Mouse (Mus musculus): ENCODE results near the gene Smpd3.

Gene Smpd3
- long read RNA-seq, experiment 1, full-length matches to known transcripts = 3 of 5 reads
- long read RNA-seq, experiment 1, partial matches to known transcripts = 0 of 5 reads
- long read RNA-seq, experiment 1, other reads (novel, unspliced or antisense) = 2 of 5 reads
- long read RNA-seq, experiment 2, partial matches to known transcripts = 1 of 4 reads
- long read RNA-seq, experiment 2, other reads (novel, unspliced or antisense) = 3 of 4 reads

DNA sequence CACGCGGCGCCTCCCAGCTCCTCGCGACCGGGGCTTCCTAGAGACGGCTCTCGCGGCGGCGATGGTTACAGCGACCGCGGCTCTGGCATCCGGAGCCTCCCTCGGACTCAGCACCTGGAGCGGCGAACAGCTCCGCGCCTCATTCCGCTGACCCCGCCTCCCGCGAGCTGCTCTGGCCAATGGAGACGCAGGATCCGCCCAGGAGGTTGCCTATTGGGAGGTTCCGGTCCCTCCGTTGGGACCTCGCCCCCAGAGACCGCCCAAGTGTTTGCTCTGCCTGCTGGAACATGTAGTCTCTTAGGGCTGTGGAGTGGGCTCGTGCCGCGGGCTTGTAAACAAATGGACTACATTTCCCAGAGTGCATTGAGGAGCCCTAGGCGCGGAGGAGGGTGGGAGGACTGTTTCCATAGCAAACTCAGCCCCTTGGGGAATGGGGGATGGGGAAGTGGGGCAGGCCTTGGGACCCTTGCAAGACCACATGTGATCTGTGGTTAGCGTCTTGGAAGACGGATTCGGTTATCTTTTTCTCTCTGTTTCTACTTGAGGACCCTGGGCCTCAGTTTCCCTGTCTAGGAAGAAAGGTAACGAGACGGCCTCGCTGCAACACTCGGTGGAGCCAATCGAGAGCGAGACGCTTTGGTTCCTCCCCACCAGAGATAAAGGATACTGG, at the start of gene Smpd3:
TSS of gene Smpd3 (minus strand) at position 137 of the 670 bp plus-strand sequence.
- intact Hi-C loops (cut with DNase I) = no loop called here

DNA sequence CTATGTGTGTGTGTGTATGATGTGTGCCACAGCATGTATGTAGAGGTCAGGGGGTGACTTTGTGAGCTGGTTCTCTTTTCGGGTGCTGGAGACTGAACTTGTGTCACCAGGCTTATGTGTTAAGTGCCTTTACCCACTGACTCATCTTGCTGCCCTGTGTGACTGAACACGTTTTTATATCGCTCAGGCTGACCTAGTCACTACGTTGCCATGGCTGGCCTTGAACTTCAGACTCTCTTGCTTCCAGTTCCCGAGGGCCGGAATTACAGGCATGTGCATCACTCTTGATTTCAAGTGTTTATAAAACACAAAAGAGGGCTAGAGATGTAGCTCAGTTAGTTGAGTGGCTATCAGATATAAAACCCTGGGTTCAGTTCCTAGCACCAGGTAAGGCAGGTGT, 43.2 kb upstream of the Smpd3 start:
- intact Hi-C loops (cut with DNase I) = no loop called here

DNA sequence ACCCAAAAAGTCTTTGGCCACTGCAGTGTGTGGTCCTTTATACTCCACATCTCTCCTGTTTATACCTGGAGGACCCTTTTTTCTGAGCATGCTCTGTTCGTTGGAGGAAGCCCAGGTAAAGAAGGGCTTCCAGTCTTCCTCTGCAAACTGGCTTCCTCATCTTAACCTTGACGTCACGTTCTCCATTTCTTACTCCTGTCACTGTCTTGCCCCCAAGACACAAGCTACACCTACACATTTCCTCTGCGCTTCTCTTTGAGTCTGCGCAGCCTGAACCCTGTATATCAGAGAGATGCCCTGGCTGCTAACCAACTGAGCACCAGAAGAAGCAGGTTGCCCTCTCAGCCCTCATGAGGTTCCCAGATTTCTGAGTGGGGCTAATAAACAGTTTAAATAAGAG, 41.6 kb upstream of the Smpd3 start:
- intact Hi-C loops (cut with DNase I) = no loop called here

DNA sequence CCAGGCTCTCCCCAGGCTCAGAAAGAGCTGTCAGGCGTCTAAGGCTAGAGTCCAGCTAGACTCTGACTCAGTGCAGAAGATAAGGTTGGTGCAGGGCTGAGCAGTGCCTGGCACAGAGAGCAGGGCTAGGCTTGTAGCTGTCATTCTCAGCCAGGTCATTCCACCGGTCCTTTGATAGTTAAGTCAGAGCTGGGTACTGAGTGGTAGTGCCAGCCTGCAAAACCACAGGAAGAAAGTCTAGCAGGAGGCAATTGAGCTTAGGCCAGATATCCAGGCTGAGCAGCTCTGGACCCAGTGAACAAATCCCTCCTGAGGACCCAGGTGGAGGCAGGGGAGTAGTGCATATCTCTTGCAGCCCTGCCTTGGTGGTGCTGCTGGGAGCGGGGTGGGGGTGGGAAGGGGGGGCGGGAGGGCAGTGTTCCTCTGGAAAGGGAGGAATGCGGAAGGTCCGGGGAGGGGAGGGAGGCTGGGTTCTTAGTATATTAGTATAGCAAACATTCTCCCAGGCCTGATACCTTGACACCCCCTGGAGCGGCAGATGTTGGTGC, 40.8 kb upstream of the Smpd3 start:
- intact Hi-C loops (cut with DNase I) = no loop called here

DNA sequence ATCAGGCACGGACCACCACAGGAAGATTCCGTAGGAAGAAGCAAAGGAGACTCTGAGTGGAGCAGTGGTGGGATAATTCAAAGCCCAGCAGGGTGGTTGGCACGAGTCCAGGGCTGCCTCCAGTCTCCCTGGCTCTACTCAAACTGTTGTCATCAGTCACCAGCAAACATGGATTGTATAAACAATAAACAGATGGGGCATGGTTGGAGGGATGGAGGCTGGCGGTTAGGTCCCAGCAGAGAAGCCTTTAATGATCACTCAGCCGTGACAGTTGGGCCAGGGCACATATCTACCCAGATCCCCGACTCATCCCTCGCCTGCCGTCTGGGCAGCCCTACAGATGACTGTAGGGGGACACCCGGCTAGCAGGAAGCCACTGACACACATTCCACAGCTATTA, 39.1 kb upstream of the Smpd3 start:
- intact Hi-C loops (cut with DNase I) = no loop called here

DNA sequence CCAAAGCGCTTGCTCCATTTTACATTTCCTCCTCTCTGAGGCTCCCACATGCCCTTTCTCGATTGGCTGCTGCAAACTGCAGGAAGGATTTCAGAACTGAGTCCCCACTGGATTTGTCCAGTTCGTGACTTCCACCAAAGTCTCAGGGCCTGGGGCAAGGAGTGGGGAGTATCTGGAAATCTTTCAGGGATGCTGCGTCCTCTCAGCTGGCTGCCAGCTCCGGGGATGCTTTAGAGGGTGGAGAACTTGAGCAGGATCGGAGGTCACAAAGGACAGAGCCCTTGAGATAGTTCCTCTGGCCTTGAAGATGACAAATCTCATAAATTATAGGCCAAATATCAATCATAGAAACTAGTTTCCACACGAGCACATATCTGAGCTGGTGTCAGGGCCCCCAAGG, 38.2 kb upstream of the Smpd3 start:
- intact Hi-C loops (cut with DNase I) = no loop called here

DNA sequence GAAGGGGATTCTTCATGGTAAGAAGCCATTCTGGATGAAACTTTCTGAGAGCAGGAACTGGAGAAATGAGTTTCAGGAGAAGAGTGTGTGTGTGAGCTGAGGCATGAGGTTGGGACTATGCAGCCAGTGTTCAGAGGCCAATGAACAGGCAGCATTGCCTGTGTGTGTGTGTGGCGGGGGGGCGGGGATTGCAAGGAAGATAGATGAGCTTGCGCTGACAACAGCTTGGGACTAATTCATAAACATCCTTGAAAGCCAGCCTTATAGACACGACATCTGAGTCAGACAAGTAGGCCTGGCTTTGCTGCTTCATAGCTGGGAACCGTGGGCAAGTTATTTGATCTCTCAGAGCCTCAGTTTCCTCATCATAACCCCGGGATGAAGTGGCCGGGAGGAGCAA, 31.3 kb upstream of the Smpd3 start:
- intact Hi-C loops (cut with DNase I) = no loop called here

DNA sequence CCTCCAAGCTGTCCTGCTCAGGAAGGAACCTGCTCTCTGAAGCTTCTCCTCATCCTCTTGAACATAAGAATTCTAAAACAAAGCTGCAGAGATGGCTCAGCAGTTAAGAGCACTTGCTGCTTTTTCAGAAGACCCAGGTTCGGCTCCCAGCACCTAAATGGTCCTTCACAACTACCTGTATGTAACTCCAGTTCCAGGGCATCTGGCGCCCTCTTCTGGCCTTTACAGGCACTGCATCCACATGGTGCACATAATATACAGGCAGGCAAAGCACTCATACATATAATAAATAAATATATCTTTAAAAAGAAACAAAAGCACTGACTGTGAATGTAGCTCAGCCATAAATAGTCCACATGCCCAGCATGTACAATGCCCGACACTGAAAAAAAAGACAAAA, 30.7 kb upstream of the Smpd3 start:
- intact Hi-C loops (cut with DNase I) = no loop called here

DNA sequence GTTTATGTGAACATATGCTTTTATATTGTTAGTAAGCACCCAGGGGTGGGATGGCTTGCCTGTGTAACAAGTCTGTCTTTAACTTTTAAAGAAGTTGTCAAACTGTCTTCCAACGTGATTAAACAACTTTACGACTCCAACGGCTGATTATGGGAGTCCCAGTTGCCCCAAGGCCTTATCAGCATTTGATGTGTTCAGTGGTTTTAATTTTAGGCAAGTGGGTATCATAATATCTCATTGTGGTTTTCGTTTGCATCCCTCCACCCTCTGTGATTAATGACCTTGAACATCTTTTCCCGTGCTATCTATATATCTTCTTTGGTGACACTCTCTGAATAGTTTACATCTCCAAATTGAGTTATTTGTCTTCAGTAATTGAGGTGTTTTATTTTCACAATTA, 27.0 kb upstream of the Smpd3 start:
- intact Hi-C loops (cut with DNase I) = no loop called here

DNA sequence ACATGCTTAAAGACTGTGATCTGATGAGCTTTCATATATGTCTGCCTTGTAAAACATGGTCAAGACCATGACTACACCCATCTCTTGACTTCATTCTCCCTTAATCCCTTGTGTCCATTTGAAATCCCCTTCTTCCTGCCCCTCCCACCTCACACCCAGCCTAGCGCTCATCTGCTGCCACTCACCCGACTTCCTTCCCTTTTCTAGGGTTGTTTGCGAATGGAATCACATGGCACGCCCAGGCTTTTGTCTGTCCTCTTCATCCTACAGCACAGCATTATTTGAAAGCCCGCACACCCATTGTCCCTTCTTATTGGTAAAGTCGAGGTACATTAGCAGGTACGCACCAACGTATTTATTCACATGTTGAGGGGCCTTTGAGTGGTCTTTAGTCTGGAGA, 26.5 kb upstream of the Smpd3 start:
- intact Hi-C loops (cut with DNase I) = no loop called here

DNA sequence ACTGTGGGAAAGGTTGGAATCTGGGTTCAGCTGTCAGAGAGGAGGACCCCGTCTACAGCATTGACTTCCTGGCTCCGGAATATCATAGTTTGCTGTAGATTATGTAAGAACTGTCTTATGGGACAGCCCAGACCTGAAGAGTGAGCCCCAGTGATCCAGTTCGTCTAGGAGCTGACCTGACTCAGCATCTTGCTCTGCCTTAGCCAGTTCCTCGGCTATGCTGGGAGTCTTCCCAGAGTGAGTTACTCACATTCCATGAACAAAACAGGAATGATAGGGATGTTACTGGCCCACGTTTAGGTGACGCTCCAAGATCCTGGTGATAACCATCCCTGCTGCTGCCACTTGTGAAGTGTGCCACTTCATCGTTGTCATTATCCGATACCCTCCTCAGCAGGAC, 25.5 kb upstream of the Smpd3 start:
- intact Hi-C loops (cut with DNase I) = no loop called here

DNA sequence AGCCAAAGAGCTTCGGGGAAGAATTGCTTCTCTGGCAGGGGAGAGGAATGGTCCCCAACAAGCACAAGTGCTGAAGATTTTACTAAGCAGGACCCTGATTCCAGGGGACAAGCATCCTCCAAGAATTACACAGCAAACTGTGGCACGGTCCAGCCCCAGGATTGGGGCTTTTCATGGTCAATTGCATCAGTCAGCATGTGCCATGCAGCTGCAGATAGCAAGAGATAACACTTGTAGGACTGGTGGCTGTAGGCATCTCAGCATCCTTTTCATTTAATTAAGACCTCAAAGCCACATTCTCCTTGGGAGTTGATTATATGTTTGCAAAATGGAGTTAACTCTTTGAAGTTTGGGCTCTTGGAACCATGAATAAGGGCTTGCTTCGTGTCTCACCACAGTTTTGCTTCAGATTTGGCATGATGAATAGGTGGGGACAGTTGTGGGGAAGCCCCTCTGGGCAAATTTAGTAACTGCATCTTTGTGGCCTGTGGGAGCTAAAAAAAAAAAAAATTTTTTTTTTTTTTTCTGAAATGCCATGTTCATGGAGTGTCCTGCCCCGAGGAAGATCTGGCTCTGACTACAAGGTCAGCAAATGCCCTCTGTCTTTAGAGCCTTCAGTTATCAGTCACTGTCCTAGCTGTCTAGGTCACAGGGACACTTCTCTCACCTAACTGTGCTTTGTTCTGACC, 22.0 kb upstream of the Smpd3 start:
- intact Hi-C loops (cut with DNase I) = no loop called here

DNA sequence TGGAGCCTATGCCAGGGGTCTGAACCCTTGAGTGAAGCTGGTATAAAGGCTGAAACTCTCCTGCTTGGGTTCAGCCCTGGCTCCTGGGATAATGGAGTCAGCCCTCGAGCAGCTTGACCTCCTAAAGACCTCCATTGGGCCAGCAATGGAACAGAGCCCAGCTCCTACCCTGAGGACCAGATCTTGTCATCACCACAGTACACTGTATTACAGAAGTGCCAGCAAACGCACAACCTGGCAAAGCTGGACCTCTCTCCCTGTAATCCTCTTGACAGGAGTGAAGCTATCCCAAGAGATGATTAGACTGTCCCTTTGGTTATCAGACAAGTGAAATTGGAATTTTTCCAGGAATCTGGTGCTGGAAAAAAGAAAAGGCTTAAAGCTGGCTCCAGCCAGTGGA, 13.3 kb upstream of the Smpd3 start:
- intact Hi-C loops (cut with DNase I) = loop anchor here (5.0 kb wide), 1 partner anchor 36 kb away; no protein-coding TSS in a partner anchor

DNA sequence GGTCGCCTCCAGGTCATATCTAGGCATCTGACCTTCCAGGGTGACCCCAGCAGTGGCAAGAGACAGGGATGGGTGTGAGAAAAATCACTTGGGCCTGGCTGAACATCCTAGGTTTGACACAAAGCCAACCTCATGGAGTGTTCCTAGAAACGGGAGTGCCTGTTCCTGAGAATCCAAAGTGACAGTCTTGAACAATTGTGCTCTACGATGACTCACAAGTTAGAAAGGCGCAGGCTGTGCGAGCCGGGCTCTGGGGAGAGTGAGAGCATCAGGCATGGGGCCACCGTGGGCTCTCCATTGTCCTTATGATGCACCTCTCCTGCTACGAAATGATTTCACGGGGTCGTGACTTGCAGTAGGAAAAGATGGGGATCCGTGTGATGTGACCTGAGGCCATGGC, 11.6 kb upstream of the Smpd3 start:
- intact Hi-C loops (cut with DNase I) = no loop called here

DNA sequence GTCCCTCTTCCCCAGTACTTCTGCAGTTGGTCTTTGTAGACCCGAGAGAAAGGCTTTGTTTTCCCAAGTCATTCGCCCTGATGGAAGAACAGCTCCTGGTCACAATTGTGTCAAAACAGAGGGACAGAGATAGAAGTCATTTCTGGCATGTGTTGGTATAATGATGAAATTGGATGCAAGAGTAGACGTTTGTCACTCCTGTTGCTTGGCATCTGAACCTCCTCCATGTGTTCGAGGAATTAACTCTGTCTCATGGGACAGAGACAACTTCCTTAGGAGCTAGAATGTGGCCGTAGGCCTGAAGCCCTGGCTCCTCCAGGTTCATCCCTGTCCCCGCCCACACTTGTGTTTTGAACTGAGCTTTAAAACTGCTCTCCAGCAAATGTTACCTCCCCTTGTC, 8.3 kb upstream of the Smpd3 start:
- intact Hi-C loops (cut with DNase I) = no loop called here

DNA sequence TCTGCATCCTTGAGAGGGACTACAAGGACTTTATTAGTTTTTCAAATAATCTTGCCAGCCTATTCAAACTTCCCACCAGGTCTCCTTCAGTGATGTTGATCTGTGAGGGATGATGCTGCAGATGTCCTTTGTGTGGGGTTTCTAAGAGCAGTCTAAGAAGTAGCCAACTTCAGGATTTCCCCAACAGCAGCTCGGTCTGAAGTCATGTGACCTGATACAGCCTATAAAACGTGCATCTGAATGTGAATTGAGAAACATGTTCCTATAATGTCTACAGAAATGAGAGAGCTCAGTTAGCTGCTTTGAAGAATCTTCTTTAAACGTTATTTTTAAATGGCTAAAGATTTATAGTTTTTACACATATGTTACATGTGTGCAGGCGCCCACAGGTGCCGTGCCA, 5.7 kb upstream of the Smpd3 start:
- intact Hi-C loops (cut with DNase I) = no loop called here

DNA sequence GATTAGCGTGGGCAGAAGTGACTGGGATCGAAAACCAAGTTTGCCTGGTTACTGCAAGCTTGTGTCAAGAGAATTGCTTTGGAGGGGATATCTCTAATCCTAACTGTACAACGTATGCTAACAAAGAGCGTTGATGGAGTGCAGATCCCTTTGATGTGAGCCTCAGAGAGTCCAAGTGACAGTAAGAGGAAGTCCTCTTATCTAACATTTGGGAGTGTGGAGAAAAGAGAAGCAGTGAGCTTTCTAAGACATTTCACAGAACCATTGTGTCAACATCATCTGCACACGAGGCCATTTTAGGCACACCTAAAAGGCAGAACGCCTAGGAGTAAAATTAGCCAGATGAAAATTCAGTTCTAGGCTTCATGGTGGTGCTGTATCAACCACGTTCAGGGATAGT, 5.0 kb upstream of the Smpd3 start:
- intact Hi-C loops (cut with DNase I) = no loop called here

DNA sequence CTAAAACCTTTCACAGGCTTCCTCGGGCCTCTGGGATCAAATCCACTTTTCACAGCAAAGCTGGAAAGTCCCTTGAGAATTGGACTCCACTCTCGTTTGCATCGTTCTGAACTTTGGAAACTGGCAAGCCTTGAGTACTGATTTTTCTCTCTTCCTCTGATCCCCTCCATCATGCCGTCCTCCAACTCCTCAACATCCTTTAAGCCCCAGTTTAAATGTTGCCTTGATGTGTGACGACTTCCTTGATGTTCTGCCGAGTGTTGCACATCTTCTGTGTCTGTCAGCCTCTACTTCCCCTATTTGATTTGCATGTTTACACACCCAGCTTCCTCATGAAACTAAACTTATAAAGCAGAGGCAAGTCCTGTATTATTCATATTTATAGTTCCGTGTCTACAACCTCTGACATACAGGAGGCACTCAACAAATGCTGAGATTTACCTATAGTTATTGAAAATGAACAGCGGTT, 987 bp upstream of the Smpd3 start:
- intact Hi-C loops (cut with DNase I) = no loop called here

DNA sequence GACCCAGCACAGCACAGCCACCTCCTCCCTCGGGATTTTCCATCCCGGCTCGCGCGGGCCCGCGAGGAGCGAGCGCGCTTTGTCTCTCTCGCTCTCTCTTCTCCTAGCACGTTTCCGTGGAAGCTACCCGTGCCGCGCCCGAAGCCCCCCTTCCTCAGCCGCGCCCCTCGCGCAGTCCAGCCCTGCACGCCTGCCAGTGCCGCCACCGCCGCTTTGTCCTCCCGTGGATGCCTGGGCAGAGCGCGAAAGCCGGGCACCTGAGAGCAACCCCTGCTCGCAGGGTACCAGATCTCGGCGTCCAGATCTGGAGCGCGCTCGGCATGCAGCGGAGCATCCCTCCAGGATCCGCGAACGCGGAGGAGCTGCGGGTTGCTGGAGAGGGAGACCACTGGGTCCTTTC, 1.2 kb downstream of the Smpd3 start:
- intact Hi-C loops (cut with DNase I) = no loop called here

DNA sequence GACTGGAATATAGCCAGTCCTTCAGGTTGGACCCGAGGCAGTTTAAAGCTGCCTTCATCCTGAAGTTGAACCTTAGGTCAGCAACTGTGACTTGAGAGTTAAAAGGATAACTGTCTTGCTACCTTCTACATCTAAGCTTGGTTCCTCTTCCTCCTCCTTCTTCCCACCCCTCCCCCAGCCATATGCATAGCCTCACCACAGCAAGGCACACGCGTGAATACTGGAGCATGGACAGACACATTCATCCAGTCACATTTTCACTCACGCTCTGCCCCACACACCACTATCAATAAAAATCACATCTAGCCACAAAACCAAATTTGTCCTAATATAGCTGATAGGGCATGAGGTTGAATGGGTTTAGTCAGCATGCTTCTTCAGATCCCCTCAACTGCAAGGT, 1.8 kb downstream of the Smpd3 start:
- intact Hi-C loops (cut with DNase I) = no loop called here

DNA sequence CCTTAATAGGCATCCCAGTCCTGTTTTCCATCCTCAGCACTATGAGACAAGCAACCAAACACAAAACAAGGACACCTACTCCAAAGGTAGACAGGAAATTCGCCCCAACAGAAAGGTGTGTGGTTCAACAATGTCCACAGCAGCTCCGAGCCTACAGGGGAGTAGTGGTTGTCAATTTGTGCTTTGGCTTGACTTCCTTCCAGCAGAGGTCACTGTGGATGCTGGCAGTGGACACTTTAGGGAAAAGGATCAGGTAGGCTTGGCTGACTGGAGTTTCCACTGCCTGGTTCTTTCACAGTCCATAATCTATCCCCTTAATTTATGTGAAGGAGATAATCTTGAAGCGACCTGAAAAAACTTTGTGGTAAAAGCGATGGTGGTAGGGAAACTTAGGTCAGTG, 2.6 kb downstream of the Smpd3 start:
- intact Hi-C loops (cut with DNase I) = loop anchor here (2.0 kb wide), 1 partner anchor 68 kb away; no protein-coding TSS in a partner anchor

DNA sequence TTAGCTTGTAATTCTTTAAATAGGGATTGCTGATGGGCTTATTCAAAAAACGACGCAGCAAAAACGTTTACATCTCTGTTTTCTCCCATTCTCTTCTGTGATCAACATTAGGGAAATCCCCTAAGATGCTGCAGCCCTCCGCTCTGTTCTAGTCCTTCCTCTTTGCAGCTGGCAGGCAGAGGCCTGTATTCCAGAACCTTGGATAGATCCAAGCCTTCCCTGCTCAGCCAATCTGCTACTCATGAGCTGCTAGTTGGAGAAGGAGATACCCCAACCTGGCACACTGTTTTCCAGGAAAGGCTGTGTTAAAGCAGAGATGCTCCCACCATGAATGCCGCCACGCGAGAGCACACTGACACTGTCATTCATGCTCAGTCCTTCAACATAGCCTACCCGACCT, 4.4 kb downstream of the Smpd3 start:
- intact Hi-C loops (cut with DNase I) = no loop called here
